Mouse (Mus musculus): ENCODE measurements at regions not wholly inside any gene's neighbourhood (a gene's known extent, or its start where the extent isn't known, plus 50 kb on each side); places are given as distances from the start of the nearest gene placed in this dataset.

DNA sequence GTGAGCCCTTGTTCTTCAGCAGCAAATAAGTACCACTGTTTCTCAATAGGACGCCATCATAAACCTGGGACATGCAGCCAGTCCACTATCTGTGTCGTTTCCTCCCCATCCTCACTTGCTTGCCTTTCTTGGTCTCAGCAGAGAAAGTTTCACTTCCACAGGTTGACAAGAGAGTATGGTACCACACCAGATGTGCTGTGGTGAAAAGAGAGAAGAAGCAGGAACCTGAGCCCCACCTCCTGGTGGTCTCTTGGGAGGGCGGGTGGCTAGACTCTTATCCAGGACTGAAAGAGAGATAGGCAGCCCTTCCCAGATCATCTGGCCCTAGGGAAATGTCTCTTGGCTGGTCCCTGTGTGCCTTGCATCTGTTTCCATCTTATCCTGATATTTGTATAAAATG, 133.1 kb upstream of the Zmiz1 start:
- DNase-seq (ENCODE audit: low read depth, low spot score): no peak

DNA sequence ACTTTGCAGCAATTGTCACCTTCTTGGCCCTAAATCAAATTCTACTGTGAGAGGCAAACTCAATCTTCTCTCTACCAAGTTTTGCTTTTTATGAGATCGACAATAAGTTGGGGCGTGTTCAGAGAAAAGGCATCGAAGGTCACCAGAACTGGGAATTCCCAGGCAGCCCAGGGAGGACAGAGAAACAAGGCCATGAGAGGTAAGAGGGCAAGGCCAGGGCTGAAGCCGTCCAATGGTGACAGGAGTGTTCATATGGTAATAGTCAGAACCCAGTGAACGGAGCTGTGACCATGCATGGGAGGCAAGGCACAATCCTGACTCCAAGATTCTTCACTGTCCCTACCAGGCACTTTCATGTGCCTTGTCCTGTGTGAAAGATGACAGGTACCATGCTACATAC, 130.8 kb upstream of the Zmiz1 start:
- DNase-seq (ENCODE audit: low read depth, low spot score): no peak

DNA sequence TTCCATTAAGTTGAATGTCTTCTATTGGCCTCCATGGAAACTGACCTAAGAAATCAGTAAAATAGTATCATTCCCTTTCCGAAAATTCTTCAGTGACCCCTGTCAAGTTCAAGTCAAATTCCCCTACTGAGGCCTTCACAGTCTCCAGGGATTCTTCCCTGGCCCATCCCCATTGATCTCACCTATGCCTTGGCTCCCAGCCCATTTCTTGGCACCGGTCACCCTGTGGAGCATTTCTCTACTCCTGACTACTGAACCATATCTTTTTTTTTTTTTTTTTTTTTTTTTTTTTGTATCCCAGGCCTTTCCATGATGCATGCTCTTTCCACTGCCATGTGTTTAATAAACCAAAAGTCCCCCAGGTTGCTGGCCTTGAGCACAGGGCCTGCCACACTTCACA, 124.8 kb upstream of the Zmiz1 start:
- no peak for DNase-seq (ENCODE audit: low read depth, low spot score)

DNA sequence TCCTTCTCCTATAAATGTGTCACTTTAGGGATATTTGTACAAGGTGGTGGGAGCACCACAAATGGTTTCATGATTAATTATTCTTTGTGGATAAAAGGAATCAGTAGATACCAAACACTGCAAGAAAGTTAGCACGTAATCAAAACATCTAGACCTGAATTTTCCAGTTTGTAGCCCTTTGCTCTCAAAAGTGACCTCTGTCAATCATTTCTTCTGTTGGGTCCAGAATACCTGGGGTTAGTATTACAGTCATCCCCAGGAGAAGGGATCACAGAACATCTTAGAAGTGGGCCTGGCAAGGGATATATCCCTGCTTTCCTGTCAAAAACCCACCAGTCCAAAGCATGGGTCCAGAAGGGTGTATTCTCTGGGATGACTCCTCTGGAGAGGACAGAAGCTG, 122.1 kb upstream of the Zmiz1 start:
- no peak for DNase-seq (ENCODE audit: low read depth, low spot score)

DNA sequence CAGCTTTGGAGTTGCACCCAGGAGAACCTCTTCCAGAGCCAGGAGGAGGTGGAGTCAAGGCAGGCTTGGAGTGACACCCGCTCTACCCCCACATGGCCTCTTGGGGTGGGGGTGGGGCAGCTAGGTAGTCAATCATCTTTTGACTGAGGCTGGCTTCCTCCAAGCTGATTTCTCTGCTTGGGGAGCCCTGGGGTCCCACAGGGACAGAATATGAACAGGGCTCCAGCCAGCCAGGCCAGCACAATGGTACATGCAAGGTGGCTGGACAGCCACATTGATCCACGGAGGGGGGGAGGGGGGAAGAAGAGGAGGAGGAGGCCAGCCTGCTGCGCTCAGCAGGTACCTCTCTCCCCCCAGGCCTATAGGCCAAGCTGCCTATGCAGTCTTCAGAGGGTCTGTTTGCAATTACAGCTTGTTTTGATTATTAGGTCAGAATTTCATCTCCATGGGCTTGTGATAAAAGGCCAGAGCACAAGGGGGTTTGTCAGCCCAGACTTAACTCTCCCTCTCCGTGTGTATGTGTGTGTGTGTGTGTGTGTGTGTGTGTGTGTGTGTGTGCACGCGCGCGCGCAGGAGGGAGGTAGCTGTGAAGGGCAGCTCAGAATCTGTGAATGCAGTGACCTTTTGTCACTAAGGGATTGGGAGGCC, 120.5 kb upstream of the Zmiz1 start:
- DNase-seq (ENCODE audit: low read depth, low spot score): no peak

DNA sequence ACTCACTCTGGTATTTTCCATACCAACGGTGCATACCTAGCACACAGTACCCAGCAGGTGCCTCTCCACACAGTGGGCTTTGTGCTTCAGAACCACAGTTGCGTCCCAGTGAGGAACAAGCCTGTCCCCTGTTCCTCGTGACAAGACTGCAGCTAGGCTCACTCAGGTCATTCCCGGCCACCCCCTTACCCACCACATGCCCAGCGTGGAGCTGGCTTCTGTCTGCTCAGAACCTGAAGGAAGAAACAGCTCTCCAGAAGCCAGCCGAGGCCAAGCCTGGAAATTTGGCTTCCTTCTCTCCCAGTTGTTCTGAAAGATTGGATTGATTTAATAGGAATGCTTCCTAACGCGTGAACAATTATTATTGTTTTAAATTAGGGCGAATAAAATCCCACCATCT, 118.1 kb upstream of the Zmiz1 start:
- no peak for DNase-seq (ENCODE audit: low read depth, low spot score)

DNA sequence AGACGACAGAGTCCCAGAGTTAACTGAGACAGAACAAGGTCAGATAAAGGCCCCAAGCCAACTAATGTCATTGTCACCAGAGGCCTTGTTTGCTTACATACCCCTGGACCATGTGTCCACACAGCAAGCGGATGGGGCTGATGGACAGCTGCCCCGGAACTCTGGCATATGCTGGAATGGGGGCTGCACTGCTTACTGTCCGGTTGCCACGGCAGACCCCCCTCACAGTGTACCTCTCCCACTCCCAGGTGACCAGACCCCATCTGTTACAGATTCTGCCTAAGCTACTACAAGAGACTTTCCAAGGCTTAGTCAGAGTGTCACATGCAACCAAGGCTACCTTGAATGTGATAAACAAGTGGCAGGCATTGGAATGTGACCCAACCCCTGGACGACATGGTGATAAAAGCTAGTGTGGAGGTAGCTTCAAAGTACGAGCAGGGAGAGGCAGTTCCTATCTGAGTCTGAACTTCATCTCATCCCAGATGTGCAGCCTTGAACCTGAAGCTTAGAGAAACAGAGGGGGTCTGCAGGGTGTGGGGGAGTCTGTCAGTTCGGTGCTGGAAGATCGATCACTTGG, 117.0 kb upstream of the Zmiz1 start:
- no peak for DNase-seq (ENCODE audit: low read depth, low spot score)

DNA sequence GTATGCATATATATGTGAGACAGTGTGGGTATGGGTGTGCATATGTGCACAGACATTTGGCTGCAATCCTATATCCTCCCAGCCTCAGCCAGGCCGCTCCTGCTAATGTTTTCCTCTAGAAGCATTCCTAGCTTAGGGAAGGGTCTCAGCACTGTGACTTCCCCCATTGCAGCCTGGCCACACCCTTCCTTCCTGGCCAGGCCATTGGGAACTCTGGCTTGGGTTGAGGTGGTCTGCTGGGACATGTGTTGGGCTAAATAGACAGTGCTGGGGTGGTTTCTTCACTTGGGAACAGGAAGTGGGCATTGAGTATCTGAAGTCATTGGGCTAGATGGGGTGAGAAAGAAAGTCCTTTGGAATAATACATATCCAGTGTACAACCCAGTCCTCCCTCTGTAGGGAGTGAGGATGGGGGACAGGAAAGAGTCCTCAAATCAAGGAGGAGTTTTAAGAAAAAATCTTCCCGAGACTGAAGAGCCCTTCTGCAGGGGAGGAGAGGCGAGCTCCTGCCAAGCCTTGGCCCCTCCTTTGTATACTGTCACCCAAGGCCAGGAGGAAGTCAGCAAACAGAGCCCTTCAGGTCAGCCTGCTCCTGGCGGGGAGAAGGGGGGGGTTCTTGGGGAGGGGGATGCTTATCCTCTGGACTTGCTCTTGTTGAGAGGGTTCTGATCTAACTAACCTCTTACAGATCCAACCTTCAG, 116.0 kb upstream of the Zmiz1 start:
- DNase-seq (ENCODE audit: low read depth, low spot score): no peak

DNA sequence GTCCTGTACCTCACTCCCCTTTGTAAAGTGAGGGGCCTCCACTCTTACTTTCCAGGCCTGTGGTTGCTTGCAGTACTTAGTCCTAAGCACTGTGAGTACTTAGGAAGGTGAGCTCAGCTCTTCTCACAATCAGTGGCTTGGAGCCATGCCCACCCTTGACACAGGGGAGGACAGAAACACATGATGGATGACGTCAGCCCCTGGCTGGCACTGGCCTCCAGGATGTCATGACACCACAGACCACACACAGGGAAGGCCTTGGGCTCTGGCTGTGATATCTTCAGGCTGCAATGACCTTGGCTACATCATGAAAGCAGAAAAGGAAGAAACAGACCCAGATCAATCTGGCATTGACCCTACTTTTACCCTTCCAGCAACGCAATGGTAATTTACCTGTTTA, 113.0 kb upstream of the Zmiz1 start:
- no peak for DNase-seq (ENCODE audit: low read depth, low spot score)

DNA sequence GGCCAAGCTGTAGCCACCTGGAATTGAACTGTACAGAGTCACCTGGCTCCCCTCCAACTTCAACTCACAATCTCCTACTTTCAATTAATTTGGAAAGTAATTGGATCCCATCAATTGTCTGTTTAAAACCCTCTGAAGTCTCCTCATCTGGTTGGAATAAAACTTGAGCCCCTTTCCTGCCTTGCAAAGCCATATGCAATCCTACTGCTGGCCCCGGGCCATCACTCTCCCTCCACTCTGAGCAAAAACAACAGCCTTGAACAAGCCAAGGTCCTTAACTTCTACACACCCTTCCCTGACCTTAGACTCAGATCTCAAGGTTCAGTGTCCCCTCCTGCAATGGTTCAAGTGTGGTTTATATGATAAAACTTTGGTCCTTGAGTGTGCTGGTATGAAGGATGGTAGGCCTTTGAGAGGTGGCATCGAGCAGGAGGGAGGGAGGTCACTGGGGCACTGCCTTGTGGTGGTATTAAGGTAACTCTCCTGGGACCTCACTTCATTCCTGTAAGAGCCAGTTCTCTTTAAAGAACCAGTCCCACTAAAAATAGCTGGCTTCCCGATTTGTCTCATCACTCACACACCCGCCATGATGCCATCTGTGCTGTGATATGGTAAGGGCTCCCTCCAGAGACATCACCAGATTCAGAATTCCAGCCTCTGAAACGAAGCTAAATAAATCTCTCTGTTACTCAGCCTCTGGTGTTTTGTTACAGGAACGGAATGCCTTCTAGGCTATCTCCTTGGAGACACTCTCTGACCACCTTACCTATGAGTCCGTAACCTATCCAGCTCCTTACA, 112.0 kb upstream of the Zmiz1 start:
- DNase-seq (ENCODE audit: low read depth, low spot score): no peak

DNA sequence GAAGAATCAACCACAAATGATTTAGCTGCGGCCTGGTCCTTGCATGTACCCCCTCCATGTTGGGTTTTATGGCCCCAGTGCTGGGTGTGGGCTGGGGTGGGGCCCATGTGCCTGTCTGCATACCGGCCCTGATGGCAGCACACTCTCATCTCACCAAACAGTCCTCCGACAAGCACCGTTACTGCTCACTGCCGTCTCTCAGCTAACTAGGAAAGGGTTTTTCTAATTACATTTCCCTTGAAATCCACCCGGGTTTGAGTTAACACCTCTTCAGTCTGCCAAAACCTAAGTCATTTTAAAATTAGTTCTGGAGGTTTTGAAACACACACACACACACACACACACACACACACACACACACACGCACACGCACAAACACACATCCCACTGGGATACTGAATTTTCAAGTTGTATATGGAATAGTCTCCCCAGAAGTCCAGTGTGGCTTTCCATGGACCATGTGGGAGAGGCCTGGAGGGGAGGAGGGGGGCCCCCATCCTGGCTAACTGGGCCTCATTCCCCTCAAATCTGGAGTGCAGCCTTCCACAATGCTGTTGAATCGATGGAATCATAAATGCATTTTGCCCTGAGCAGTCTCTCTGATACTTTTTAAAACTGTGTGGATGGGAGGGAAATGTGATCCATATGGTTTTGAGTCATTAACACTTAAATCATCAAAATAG, 108.6 kb upstream of the Zmiz1 start:
- no peak for DNase-seq (ENCODE audit: low read depth, low spot score)

DNA sequence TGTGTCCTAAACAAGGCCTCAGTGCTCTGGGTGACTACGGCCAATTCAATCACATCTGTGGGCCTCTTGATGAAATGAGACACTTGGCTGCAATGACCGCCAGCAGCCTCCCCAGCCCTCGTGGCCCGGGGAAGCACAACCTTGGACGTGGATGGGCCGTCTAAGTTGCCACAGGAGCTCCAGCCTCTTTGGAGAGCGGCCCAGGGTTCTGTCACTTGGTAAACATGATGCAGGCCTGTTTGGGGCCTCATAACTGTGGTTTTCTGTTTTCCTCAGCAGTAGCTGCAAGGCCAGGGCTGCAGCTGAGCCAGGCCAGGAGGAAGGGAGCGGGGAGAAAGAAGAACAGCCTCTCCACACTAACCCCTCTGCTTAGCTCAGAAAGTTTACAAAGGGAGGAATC, 105.2 kb upstream of the Zmiz1 start:
- no peak for DNase-seq (ENCODE audit: low read depth, low spot score)

DNA sequence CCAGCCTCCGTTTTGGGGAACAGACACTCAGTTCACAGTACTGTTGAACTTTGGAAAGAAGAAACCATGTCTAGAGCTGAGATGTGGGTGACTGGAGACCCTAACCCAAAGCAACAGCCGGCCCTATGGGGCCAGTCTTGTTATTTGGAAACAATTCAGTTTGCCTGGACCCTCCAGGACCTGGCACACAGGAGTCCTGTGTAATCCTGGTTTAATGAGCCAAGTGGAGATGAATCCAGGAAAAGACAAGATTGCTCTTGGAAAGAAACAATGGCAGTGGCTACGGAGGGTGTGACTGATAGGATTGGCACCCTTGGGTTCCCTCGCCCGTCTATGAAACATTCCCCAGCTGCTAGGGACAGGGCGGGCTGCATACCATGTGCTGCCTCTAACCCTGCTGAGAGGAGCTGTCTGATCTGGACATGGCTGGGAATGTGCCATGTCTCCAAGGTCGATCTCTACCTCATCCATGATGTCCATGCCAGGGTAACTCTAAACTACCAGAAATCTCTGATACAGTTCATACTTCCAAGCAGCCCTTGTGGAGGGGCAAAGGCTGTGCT, 104.6 kb upstream of the Zmiz1 start:
- no peak for DNase-seq (ENCODE audit: low read depth, low spot score)

DNA sequence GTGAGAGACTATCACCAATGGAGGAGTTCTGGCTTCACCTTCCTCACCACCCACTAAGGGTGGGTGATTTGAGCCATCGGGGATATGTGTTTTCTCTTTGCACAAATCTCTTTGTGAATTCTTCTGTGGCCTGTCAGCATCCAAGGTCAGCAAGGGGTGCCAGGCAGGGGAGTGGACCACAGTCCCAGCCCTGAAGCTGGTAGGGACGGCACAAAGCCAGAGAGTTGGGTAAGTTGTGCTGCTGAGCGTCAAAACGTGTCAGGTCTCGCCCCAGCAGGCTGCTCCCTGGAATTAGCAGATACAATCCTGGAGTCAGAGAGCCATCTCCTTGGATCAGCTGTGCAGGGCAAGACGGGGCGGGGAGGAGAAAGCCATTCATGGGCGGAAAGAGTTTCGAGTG, 101.2 kb upstream of the Zmiz1 start:
- no peak for DNase-seq (ENCODE audit: low read depth, low spot score)

DNA sequence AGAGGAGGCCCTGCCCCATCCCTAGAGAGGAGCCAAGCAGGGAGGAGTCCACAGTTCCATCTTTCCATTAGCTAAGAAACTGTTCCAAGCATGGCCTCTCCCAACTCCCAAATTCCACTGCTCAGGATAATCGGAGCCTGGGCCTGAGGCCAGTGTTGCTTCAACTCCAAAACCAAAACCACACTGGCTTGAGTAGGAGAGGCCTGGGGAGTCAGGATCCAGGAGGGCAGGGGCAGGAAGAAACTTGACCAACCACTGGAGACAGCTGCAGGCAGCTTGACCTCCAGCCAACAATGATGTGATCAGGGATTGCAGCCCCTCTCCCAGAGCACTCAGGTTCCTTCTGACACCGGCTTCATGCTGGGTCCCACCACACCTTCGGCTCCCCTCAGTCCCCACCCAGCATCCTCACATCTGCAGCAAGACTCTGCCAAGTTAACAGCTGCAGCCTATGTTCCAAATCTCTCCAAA, 99.1 kb upstream of the Zmiz1 start:
- DNase-seq (ENCODE audit: low read depth, low spot score): no peak

DNA sequence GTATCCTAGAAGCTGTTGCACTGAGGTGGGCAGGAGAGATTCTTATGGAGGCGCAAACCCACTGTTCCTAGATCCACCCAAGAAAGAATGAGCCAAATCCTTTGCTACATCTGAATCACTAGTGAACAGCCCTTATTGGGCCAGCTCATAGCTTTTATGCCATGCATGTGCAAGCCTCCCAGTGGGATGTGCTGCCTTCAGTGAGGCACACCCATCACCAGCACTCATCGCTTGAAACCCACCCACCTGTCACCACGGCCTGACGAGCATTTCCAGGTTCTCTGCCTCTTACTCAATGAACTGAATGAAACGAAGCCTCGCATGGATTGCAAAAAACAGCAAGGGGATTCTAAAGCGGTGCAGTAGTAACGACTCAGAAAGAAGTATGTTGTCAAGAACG, 98.3 kb upstream of the Zmiz1 start:
- no peak for DNase-seq (ENCODE audit: low read depth, low spot score)

DNA sequence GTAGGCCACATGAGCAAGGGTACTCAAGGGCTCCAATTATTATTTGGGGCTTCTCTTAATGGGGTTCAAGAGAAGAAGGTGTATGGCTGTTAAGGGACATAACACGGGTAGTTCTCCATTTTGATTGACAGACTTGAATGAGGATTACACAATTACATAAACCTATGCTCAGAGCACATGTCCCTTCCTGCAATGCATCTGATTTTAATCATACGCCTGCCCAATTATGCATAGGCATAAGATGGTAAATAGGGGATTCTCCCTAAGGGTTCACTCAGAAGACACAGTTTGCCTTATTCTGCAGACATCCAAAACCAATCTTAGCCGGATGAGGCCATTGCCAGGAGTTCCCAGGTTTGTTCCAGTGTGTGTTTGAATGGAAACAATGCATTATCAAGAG, 97.9 kb upstream of the Zmiz1 start:
- no peak for DNase-seq (ENCODE audit: low read depth, low spot score)

DNA sequence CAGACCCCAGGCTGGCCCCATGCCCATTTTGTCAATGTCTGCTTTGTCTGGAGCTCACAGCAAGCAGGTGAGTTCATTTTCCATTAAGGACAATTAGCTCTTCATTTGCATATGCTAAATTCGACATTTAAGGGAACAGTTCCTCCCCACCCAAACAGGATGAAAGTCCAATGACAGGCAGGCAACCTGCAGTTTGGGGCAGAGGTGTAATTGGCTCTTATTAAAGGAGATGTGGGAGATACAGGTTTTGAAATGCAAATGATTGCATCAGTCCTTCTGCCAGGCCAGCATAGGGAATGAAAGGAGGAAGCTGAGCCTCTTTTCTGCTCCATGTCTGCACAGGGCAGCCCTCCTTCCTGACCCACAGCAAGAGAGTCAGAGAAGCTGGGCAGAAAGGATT, 96.2 kb upstream of the Zmiz1 start:
- DNase-seq (ENCODE audit: low read depth, low spot score): no peak

DNA sequence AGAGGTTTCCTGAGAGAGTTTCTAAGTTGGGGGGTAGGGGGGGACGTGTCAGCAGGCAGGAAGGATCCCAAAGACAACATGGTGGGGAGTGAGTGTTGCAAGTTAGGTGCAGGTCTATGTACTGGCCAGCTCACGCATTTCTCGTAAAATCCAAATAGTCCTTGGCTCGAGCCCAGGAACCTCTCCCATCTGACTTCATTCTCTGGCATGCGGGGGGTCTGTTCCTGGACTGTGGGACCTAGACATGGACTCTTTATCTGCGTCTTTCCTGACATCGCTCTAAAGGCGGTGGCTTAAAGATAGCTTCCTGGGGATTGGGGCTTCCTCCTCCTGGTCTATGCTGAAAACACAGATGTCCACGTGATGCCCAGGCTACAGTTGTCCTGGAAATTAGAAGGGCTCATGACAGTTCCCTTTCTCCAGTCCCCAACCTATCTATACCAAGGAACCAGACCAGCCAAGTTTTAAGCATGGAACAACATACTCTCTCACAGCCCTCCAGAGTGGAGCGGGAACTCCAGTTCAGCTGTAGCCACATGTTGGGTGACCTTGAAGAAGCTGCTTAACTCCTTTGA, 93.7 kb upstream of the Zmiz1 start:
- no peak for DNase-seq (ENCODE audit: low read depth, low spot score)

DNA sequence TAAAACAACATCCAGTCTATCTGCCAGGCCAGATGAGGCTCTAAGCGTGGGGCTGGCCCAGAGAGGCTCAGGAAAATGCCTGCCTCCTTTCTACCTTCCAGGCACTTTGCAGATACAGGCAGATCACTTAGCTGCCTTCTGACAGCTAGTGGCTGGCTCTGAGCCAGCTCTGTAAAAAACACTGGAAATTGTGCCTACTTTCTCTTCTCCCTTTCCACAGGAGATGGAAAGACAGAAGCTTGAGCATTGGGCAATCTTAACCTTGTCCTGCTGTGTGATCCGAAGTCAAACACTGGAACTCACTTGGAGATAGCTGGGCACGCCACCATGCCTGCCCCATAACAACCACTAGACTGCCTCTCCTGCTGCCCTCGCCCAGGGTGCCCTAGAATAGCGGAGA, 93.0 kb upstream of the Zmiz1 start:
- DNase-seq (ENCODE audit: low read depth, low spot score): no peak

DNA sequence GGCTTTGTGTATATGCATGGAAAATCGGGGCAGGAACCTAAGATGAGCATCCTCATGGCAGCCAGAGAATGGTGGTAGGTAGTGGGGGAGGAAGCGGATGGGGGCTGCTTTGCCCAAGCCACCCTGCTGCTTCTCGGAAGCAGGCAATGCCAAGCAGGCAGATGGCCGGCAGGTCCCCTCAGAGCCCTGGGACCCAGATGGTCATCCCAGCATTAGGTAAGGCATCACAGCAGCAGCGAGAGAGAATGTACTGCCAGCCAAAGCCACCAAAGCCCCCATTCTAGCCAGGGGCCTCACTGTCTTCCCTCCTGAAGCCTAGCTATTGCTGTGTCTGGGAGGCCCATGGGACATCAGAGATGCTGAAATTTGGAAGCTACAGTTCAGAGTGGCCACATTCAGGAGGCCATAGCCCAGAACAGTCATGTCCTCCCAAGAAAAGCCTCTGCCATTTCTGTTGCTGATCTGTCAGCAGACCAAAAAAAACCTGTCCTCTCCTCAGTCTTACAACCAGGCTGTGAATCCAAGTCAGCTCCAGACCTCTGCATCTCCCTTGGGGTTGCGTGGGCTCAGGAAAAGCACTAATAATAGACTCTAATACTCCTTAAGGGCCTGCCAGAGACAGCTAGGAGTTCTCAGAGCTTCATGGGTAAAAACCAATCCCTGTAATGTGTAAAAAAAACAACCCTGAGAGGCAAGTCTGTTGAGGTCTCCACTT, 88.5 kb upstream of the Zmiz1 start:
- DNase-seq (ENCODE audit: low read depth, low spot score): no peak
